Mouse (Mus musculus) heart, postnatal 4 days (tissue): ENCODE measurements around the gene Slc38a9. TPM values are rescaled to one million over a fixed set of nuclear protein-coding genes. Genes with fewer than 3 reads are reported as not detected.

Source experiments
- DNase-seq: peaks from one replicate; pipeline ENCODE4 v3.0.0; 2021
- total RNA-seq, 2 experiments: library from RNA; stranded (reverse); gene quantifications; 2 replicates each; pipeline ENCODE4 v1.2.3; 2021

Gene Slc38a9
- total RNA-seq, 2 experiments from 2014 or later = 11.0 to 11.1 TPM

DNA sequence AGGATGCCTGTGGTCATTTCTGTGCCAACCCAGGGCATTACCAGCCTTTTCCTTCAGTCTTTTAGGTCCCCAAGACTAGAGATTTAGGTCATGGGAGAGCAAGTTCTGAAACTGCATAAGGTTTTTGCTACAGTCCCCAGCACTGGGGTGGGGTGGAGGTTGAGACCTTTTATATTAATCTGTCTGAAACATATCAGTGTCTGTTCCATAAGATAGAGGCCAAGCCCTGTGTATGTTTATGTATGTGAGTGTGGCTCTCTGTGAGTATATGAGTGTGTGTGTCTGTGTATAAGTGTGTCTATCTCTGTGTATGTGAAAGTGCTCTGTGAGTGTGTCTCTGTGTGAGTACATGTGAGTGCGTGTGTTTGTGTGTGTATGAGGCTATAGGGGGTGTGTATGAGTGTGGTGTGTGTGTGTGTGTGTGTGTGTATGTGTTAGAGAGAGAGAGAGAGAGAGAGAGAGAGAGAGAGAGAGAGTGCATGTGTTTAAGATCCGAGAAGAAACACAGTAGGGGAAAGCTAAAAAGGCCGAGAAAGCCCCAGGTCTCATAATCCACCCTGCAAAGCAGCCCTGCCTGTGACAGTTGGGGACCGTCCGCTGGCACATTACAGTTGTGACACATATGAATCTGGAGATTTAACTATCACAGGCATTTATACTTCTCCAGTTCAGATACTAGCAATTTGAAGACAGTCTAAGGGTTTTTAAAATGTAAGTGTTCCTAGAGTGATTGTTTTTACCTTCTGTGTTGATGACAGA is 85.6 kb downstream of the Slc38a9 start:
- no peak for DNase-seq

GRCm38 (mm10) chr13:112746695-112747055 is 86.1 kb downstream of the Slc38a9 start:
- no peak for DNase-seq

- DNase-seq = no peak
Observed at GRCm38 (mm10) chr13:112747808-112748430, 87.4 kb downstream of the Slc38a9 start.

DNA sequence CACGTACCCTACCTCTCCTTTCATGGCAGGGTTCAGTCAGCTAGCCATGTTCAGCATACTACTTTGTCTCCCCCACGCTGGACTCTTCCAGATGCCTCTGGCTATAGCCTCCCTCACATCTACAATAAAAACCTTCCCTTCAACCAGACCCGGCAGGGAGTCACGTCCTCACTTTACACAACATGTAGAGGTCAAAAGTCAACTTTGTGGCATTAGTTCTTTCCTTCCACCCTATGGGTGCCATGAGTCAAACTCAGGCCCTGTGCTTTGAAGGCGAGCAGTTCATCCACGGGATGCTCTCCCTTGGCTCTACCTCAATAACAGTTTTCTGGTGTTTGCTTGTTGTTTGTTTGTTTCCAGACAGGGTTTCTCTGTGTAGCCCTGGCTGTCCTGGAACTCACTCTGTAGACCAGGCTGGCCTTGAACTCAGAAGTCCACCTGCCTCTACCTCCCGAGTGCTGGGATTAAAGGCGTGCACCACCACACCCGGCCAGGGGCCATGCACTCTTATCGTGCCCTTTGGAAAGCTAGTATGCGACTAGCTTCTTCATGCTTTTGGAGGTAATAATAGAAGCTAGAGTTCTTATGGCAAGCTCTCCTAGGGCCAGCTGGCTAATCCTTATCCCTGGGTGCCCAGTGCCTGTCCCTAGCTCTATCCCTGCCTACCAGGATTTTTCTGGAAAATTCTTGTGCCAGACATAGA is 88.4 kb downstream of the Slc38a9 start:
- no peak for DNase-seq

GRCm38 (mm10) chr13:112749881-112750280 is 89.3 kb downstream of the Slc38a9 start:
- no peak for DNase-seq

- peak; percentile 88 for DNase-seq
Observed at GRCm38 (mm10) chr13:112751454-112752308, 91.1 kb downstream of the Slc38a9 start.

GRCm38 (mm10) chr13:112752309-112752975 is 91.9 kb downstream of the Slc38a9 start:
- no peak for DNase-seq

DNA sequence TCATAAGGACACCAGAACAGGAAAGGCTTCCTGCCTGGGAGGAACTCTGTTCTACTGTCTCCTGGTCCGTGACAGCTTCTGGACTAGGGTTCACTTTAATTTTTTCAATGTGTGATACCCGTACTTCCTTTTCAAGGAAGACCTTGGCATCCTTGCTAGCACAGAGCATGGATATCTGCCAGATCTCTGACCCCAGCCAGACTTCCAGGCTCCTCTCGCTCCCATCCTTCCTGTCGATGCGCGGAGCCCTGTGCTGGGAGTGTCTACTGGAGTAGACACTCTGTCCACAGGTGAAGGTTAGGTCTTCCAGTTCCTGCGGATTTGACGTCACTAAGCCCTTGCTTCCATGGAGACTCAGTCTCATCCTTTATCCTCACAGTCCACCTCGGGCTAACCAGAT is 93.0 kb downstream of the Slc38a9 start:
- DNase-seq = peak; percentile 38

GRCm38 (mm10) chr13:112754871-112755270 is 94.3 kb downstream of the Slc38a9 start:
- DNase-seq = peak; percentile 30

GRCm38 (mm10) chr13:112755507-112756010 is 95.0 kb downstream of the Slc38a9 start:
- DNase-seq = peak; percentile 67

DNA sequence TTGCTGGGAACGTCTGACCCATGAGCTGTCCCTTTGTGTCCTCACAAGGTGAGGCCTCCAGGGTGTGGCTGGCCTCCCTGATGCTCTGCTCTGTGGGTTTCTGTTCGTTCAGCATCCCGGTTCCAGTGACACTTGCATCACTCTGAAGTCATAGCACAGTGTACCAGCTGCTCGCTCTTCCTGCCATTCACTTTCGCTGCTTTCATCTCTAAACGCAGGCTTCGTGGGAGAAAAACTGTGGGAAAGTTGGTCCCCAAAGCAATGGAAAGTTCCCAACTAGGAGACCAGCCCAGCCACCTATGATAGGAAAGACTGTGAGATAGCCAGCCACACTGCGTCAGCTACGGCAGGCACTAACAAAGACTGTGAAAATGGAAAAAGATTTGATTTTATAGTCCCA is 96.8 kb downstream of the Slc38a9 start:
- DNase-seq = no peak

DNA sequence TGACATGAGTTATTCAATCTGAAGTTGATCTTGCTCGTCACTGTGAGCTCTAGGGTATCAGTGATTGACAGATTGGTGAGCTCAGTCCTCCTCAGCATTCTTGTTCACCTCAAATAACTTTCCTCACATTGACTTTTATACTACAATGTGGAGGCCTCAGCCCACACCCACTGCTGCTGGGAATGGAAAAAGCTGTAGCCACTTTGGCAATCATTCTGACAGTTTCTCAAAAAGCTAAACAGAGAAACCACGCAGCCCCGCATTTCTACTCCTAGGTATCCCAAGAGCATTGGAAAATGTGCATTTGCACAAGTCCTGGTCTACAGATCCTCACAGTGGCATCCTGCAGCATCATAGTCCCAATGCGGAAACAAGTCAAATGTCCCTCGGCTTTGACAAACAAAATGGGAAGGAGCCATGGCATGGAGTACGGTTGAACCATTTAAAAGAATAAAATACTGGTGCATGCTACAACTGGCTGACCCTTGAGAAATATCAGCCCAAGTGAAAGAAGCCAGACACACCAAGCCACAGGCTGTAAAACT is 98.1 kb downstream of the Slc38a9 start:
- no peak for DNase-seq

DNA sequence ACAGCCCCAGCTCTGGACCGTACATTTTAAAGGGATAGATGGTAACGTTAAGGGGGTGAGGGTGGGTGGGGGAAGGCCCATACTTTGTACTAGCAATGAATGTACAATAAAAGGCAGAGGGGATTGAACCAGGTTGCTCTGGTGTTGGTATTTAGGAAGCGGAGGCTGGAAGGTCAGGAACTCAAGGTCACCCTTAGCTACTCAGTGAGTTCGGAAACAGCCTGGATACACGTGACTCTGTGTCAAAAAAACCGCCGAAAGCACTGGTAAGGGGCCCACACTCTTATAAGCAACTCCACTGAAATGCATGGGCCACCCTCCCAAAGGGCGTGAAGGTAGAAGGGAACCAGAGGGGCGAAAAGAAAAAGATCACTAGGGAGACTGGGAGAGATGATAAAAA is 98.8 kb downstream of the Slc38a9 start:
- no peak for DNase-seq

DNA sequence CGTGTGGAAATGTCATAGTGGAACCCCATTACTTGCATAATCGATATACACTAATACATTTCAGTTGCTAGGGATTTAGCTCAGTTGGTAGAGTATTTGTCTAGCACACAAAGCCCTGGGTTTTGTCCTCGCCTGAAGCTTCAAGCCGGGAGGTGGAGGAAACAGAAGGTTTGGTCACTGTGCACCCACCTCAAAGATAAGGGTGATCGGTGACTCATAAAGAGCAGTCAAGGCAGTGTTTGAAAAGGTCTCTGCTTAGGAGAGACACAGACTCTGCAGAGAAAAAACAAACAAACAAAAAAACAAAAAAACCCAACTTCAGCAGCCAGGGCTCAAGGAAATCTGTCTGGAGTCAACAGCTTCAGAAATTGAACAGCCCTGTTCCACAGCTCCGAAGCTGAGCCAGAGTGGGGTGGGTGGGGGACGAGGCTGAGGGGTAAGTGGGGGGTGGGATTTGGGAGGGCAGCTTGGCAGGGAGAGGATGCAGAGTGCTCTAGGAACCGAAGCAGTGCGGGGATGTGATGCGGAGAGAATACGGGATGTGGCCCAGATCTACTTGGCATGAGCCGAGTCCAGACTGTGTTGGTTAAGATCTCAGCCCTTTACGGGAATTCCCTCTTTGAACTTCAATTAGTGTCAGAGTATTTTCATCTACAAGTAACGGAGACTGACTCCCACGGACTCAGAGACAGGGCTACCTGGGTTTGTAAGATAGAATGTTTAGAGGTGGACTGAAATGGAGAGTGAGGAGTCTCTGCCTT is 99.4 kb downstream of the Slc38a9 start:
- DNase-seq = no peak

GRCm38 (mm10) chr13:112760538-112760881 is 100.0 kb downstream of the Slc38a9 start:
- no peak for DNase-seq

- DNase-seq = no peak
Observed at GRCm38 (mm10) chr13:112761787-112762186, 101.2 kb downstream of the Slc38a9 start.

DNA sequence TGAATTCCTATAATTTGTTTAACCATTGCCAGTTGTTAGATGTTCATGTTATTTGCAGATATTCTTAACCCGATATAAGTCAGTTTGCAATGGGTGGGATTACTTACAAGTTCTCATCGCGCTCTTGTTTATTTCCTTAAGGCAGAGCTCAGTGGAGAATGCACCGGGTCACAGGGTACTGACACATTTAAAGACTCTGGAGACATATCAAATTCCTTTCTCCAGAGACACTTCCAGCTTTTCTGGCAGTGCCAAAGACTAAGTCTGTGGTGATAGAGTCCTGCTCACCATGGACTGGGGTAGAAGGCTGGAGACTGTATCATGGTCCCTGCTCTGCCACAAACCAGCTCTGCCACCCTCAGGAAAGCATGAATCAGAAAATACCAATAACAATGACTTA is 102.0 kb downstream of the Slc38a9 start:
- DNase-seq = no peak

DNA sequence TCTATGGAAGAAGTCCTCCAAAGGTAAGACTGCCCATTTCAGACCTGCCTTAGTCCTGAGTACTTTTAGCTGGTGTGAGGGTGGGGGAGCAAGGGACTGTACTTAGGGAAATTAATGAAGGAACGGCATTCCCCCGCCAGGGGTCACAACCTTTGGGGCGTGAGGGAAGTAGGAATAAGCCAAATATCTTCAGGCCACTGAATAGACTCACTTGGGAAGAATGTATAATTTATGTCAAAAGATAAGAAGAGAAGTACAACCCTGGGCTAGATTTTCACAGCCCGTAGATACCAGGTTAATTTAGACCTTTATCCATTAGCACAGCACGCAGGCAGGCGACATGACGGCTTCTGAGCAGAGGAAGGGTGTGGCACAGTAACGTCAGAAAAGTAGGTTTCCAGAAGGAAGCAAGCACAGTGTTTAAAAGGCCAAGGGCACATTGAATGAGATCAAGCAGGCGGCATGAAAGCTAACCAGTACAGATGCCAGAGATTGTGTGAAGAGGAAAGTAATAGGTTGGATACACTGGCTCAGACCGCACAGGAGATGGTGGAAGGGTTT is 103.1 kb downstream of the Slc38a9 start:
- no peak for DNase-seq

GRCm38 (mm10) chr13:112764556-112764955 is 104.0 kb downstream of the Slc38a9 start:
- DNase-seq = peak; percentile 62

GRCm38 (mm10) chr13:112765654-112766053 is 105.1 kb downstream of the Slc38a9 start:
- no peak for DNase-seq
